Mouse (Mus musculus) midbrain, embryonic 16.5 days (tissue): Measurements from ENCODE around the gene Gm6370. TPM values are rescaled to one million over a fixed set of nuclear protein-coding genes. Genes with fewer than 3 reads are reported as not detected.

ENCODE experiments used
- polyA plus RNA-seq: library from polyadenylated mRNA; unstranded; fragments of >200 nt; fragmentation: Nextera tagmentation; extraction: Ambion mirVana; gene quantifications from 2 replicates; pipeline ENCODE4 v1.2.1, GENCODE M21; 2015

The Gm6370 gene
- polyA plus RNA-seq, 1 experiment from 2014 or later: not detected

Other genes starting within 250 kb of the Gm6370 start
- gene Wasf3, start 106.4 kb upstream of the Gm6370 start, polyA plus RNA-seq: 21.0 and 21.4 TPM in 2 replicates
- gene Gm6408, start 9.4 kb upstream of the Gm6370 start, polyA plus RNA-seq: not detected in 2 replicates
- not detected in 2 replicates for gene 4930449I24Rik, start 11.0 kb downstream of the Gm6370 start, polyA plus RNA-seq
- not detected in 2 replicates for gene Gm3402, start 22.8 kb downstream of the Gm6370 start, polyA plus RNA-seq
- not detected in 2 replicates for gene Gm3404, start 34.4 kb downstream of the Gm6370 start, polyA plus RNA-seq
- gene Gm3409, start 46.3 kb downstream of the Gm6370 start, polyA plus RNA-seq: not detected in 2 replicates
- gene Gm3415, start 64.8 kb downstream of the Gm6370 start, polyA plus RNA-seq: not detected in 2 replicates
- 32.0 and 36.8 TPM in 2 replicates for gene Gpr12, start 93.9 kb downstream of the Gm6370 start, polyA plus RNA-seq